Mouse (Mus musculus) heart, postnatal 25 days (tissue): ENCODE results near the gene Oaz2. TPM values are rescaled to one million over a fixed set of nuclear protein-coding genes. Genes with fewer than 3 reads are reported as not detected.

Experiments used
- DNase-seq: peaks from one replicate; pipeline ENCODE4 v3.0.0; 2022; ENCODE audit warnings: low spot score
- intact Hi-C: fragments of 180-260 bp; cut with DNase I; formaldehyde crosslinking; loops from one replicate; pipeline ENCODE4 v1.15.1; 2025
- total RNA-seq, 2 experiments: library from RNA; stranded (reverse); gene quantifications; 2 replicates each; pipeline ENCODE4 v1.2.3; 2021

Gene Oaz2
- total RNA-seq = 100 to 1,000 TPM; 249 to 259 TPM

DNA sequence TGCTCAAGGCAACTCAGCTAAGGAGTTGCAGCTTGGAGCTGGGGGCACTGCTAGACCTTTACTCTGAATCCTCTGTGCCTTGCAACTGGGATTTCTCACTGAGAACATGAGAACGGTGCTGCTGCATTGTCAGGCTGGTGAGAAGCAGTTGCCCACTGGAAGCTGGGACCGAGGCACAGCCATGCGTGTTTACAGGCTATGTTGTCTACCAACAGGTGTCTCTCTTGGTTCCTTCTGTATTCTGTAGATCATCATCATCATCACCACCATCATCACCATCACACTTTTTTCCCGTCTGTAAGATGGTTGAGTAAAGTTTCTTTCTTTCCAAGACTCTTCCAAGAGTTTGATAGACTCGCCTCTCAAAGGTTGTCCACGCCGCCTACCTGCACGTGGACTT is at the start of gene Oaz2:
Oaz2 (plus strand) TSS at position 301 of the 400 bp plus-strand sequence.
- intact Hi-C loops = loop anchor here (1.0 kb wide), 1 partner anchor 16 kb away; no protein-coding TSS in a partner anchor

DNA sequence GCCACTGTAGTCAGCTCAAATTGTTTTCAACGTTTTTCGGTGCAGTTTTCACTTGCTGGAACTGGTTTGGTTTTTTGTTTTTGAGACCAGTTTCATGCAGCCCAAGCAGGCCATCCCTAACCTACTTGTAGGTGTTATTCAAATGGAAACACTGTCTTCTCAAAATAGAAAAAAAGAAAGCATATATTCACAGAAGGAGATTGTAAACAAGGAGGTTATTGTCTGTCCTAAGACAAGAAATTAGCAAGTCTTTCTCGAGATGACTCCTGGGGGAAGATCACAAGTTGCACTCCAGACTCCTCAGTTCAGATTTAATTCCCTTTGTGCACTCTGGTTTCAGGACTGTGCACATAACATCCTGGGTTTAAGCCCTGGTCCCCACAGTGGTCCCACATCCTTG is 48.5 kb upstream of the Oaz2 start:
- intact Hi-C loops = no loop called here
- DNase-seq = no peak

More for the DNA sequence above, at the start of gene Oaz2:
- DNase-seq = no peak

- intact Hi-C loops = no loop called here
- DNase-seq = no peak
Measured at GRCm38 (mm10) chr9:65621196-65621595, 46.6 kb upstream of the Oaz2 start.

DNA sequence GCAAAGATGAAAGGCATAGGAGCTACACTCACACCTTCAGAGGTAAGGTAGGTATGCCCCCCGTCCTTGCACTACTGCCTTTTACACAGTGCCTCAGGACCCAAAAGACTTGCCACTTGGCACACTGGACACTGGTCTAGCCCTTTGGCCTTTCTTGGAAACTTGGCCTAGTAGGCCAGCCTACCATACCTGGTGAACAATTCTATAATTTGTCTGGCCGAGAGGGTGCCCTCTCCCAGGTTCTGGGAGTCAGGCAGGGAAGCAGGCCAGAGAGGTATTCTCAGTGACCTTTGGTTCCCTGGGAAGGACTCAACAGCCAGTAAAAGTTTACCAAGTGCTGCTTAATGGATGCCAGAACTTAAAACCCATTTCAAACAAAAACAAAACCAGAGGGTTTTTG is 46.1 kb upstream of the Oaz2 start:
- intact Hi-C loops = no loop called here
- DNase-seq = no peak

- intact Hi-C loops = no loop called here
- DNase-seq = no peak
Measured at GRCm38 (mm10) chr9:65622826-65623225, 45.0 kb upstream of the Oaz2 start.

DNA sequence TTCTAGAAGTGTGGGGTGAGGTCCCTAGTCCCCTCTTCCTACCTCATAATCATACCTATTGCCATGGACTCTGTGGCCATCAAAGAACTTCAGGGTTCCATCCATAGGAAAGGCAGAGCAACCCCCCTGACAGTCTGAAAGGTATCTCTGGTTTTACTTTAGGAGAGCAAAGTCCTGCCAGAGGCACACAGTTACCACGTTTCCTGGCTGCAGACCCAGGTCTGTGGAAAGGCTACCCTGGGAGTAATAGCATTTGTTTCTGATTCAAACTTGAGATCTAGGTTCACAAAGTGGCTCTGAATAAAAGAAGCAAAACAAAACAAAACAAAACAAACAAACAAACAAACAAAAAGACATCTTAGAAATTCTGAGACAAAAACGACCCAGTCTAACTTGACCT is 43.5 kb upstream of the Oaz2 start:
- DNase-seq = no peak
- intact Hi-C loops = no loop called here

GRCm38 (mm10) chr9:65629025-65629766 is 38.6 kb upstream of the Oaz2 start, which contains the start of gene Rbpms2:
Rbpms2 (plus strand) TSS chr9:65629648.
- intact Hi-C loops = loop anchor here (5.0 kb wide), 1 partner anchor 33 kb away; no protein-coding TSS in a partner anchor
- no peak for DNase-seq

DNA sequence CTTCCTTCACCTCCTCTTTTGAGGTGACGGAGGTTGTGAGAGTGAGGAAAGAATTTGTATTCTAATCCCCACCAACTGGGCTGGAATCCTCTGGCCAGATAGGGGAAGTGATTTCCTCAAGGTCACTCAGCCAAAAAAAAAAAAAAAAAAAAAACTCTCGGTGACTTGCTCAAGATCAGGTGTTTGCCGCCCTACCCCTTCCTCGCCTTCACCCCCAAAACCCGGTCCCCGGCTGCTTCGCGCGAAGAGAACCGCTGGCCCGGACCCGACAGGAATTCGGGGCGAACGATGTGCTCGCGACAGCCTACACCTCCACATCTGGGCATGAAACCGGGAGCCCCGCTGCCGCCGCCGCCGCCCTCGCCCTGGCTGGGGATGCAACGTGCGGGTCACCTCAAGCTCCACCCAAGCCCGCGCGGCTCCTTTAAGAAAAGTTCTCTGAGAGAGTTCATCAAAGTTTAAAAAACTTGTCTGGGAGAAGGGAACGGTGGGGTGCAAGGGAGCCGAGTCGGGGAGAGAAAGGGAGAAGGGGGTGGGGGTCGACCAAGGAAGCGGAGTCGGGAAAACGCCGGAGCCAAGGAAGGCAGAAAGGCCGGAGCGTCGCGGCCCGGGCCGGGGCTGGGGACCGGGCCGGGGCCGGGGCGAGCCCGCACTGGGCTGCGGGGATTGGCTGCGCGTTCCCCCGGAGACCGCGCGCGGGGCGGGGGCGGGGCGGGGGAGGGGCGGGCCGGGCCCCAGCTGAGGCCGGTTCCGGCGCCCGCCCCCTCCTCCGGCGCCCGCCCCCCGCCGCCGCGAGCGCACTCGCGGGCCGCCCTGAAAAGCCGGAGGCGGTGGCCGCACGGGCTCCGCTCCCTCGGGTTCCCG is 37.8 kb upstream of the Oaz2 start:
- peak; percentile 34 for DNase-seq
- intact Hi-C loops = loop anchor here (2.0 to 5.0 kb wide), 2 partner anchors 15 to 32 kb away; no protein-coding TSS in a partner anchor

DNA sequence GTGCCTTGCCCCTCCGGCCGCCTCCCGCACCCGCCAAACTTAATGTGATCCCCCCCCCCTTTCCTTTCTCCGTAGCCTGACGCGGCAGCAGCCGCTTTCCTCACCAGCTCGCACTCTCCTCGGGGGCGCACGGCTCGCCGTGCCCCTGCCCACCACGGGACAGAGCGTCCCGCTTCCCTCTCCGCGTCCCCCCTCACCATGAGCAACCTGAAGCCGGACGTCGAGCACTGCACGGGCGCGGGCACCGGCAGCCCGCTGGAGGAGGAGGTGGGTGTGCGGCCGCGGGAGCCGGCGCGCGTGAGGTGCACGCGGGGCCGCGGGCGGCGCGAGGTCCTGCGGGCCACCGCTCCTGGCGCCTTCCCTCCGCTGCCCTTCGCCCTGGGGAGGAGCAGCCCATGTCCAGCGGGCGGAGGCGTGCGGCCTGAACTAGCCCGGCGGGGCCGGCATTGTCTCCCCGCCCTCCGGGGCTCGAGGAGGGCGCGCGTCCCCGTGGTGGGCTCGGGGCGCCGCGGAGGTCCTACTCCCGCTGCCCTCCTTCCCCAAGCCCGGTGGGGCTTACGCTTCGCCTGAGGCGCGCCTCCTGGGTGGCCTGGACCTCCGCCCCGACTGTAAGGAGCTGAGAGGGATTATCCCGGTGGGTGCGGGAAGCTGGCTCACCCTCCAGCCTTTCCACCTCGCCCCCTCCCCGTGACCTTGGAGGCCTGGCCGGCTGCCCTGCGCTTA is 37.0 kb upstream of the Oaz2 start:
- peak; percentile 19 for DNase-seq
- intact Hi-C loops = loop anchor here (2.0 kb wide), 1 partner anchor 14 kb away; no protein-coding TSS in a partner anchor

- intact Hi-C loops = loop anchor here (2.0 kb wide), 1 partner anchor 13 kb away; no protein-coding TSS in a partner anchor
- DNase-seq = no peak
Measured at GRCm38 (mm10) chr9:65631354-65632021, 36.3 kb upstream of the Oaz2 start.

DNA sequence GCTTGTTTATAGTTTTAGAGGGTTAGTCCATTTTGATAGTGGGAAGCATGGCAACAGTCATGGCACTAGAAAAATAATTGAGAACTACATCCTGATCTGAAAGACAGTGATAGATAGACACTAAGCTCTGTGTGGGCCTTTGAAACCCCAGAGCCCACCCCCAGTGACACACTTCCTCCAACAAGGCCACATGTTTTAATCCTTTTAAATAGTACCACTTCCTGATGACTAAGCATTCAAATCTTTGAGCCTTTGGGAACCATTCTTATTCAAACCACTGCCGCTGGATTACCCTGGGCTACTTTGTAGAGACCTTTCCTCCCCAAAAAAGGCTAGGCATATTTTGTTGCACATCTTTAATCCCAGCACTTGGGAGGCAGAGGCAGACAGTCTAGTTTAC is 32.0 kb upstream of the Oaz2 start:
- no peak for DNase-seq
- intact Hi-C loops = no loop called here

GRCm38 (mm10) chr9:65636926-65637325 is 30.9 kb upstream of the Oaz2 start:
- intact Hi-C loops = no loop called here
- DNase-seq = no peak

DNA sequence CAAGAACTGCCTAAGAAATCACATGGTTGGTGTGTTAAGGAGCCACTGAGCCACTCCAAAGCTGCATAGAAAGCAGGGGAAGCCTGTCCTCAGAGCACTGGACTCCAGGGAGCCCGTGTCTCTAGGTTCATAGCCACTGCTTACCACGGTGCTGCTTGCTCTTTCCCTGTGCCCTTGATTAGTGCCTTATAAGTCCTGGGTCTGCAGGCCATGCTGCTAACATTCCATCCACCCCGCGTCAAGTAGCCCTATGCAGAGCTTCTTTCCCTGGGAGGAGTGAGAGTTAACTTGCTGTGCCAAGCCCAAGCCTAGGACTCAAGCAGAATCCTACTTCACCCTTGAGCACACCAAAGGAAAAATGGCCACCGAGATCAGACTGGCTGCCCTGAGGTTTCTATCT is 28.7 kb upstream of the Oaz2 start:
- DNase-seq = no peak

DNA sequence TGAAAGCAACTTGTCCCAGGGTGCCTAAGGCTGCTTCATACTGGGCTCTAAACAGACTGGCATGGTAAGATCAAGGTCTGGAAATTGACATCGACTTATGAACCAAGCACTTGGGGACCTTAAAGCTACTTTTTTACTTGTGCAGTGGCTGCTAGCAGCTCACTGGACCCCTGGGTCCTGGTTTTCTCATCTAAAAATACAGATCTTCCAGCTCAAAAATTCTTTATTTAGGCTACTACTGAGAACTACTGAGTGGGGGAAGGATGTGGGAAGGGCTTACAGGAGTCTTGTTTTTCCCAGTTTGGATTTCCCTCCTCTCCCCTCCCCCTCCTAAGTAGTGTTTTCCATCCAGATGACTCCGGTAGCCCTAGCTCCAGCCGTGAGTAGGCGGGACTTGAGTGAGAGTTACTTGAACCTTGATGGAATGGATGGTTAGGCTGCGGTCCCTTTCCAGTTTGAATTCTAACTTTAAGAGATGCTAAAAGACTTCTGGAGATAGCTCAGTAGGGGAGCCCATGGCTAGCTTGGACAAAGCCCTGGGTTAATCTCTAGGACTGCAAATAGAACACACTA is 26.9 kb upstream of the Oaz2 start:
- no peak for DNase-seq
- intact Hi-C loops = no loop called here

More for the DNA sequence above, 28.7 kb upstream of the Oaz2 start:
- intact Hi-C loops = no loop called here

GRCm38 (mm10) chr9:65641446-65642052 is 26.3 kb upstream of the Oaz2 start:
- intact Hi-C loops = no loop called here
- DNase-seq = no peak

- intact Hi-C loops = no loop called here
- DNase-seq = no peak
Measured at GRCm38 (mm10) chr9:65642546-65642945, 25.3 kb upstream of the Oaz2 start.

GRCm38 (mm10) chr9:65644960-65645359 is 22.8 kb upstream of the Oaz2 start:
- DNase-seq = no peak
- intact Hi-C loops = loop anchor here (2.0 kb wide), 1 partner anchor 14 kb away; no protein-coding TSS in a partner anchor

- intact Hi-C loops = loop anchor here (2.0 kb wide), 1 partner anchor 15 kb away; no protein-coding TSS in a partner anchor
Measured at GRCm38 (mm10) chr9:65645984-65646383, 21.8 kb upstream of the Oaz2 start.

DNA sequence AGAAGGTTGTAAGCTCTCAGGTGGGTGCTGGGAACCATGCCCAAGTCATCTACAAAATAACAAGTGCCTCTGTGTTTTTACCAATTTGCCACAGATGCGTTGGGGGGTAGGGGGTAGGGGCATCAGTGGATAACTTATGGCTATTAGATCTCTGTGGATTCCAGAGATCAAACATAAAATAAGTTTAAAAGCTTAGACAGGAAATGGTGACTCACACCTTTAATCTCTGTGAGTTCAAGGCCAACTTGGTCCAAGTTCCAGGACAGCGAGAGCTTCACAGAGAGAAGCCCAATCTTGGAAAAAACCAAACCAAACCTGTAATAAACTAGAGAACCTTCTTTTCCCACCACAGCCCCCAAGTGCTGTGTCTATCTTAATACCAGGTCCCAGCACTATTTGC is 21.0 kb upstream of the Oaz2 start:
- intact Hi-C loops = no loop called here
- DNase-seq = no peak

More at GRCm38 (mm10) chr9:65645984-65646383, 21.8 kb upstream of the Oaz2 start:
- DNase-seq = no peak
